Mouse (Mus musculus): ENCODE measurements around the gene Ppt2. TPM values are rescaled to one million over a fixed set of nuclear protein-coding genes. Genes with fewer than 3 reads are reported as not detected.
A peak's percentile ranks its signal among the peaks of the same experiment; 100 is the strongest.

Gene Ppt2
- polyA plus RNA-seq, 1 experiment = 118 TPM

DNA sequence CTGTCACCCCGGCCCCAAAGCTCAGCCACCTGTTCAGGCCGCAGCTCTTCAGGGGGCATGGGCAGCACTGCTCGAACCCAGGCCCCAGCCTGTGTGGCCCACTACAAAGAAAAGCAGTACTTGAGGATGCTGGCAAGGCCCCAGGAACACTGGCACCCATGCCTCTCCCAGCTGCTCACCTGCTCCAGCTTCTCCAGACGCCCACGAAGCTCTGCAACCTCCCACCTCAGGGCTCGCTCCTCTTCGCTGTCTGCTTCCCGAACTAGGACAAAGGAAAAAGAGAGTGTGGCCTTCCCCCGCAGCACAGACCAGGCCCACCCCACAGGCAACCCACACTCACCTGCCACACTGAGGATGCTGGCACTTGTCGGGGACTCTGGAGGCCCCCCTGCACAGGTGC lies 14.5 kb downstream of the Ppt2 start:
- no peak for TF ChIP-seq POLR2A (IDR thresholded peaks at IDR 0.05; ENCODE audit: borderline replicate concordance, low read depth, low read length)
- TF ChIP-seq CTCF (IDR thresholded peaks at IDR 0.05; ENCODE audit: low read depth, low read length) = no peak
- H3K4me1 ChIP-seq (ENCODE audit: control insufficient read depth, insufficient read depth, low read length) = no peaks in the 10 kb centered on the region
- H3K27ac ChIP-seq (ENCODE audit: insufficient read depth, low read depth, low read length) = no peak overlapping the region

GRCm38 (mm10) chr17:34613054-34613645 lies 15.2 kb downstream of the Ppt2 start:
- Histone ChIP-seq H3K4me3 (ENCODE audit: insufficient read depth, low read length) (no peak overlapping the region), H3K27ac (ENCODE audit: insufficient read depth, low read depth, low read length) (no peak overlapping the region), H3K4me1 (ENCODE audit: control insufficient read depth, insufficient read depth, low read length) (no peaks in the 10 kb centered on the region)
- TF ChIP-seq POLR2A (IDR thresholded peaks at IDR 0.05; ENCODE audit: borderline replicate concordance, low read depth, low read length) (no peak), CTCF (IDR thresholded peaks at IDR 0.05; ENCODE audit: low read depth, low read length) (no peak)

More for the DNA sequence above, 14.5 kb downstream of the Ppt2 start:
- H3K4me3 ChIP-seq (ENCODE audit: insufficient read depth, low read length) = no peak overlapping the region

- H3K27ac ChIP-seq (ENCODE audit: insufficient read depth, low read depth, low read length) = no peak overlapping the region
- H3K4me1 ChIP-seq (ENCODE audit: control insufficient read depth, insufficient read depth, low read length) = peaks cover 4% of the 10 kb centered on the region
- no peak for TF ChIP-seq POLR2A (IDR thresholded peaks at IDR 0.05; ENCODE audit: borderline replicate concordance, low read depth, low read length)
- no peak for TF ChIP-seq CTCF (IDR thresholded peaks at IDR 0.05; ENCODE audit: low read depth, low read length)
- H3K4me3 ChIP-seq (ENCODE audit: insufficient read depth, low read length) = no peak overlapping the region
Measured at GRCm38 (mm10) chr17:34611050-34611449, 17.3 kb downstream of the Ppt2 start.

GRCm38 (mm10) chr17:34607997-34608396 lies 20.3 kb downstream of the Ppt2 start:
- Histone ChIP-seq H3K4me1 (ENCODE audit: control insufficient read depth, insufficient read depth, low read length) (peaks cover 7% of the 10 kb centered on the region), H3K4me3 (ENCODE audit: insufficient read depth, low read length) (no peak overlapping the region), H3K27ac (ENCODE audit: insufficient read depth, low read depth, low read length) (no peak overlapping the region)
- TF ChIP-seq CTCF (IDR thresholded peaks at IDR 0.05; ENCODE audit: low read depth, low read length) (no peak), POLR2A (IDR thresholded peaks at IDR 0.05; ENCODE audit: borderline replicate concordance, low read depth, low read length) (no peak)

GRCm38 (mm10) chr17:34606186-34607039 lies 21.9 kb downstream of the Ppt2 start:
- Histone ChIP-seq H3K4me1 (ENCODE audit: control insufficient read depth, insufficient read depth, low read length) (peaks cover 9% of the 10 kb centered on the region), H3K4me3 (ENCODE audit: insufficient read depth, low read length) (peak overlapping the region; percentile 81), H3K27ac (ENCODE audit: insufficient read depth, low read depth, low read length) (peak overlapping the region; percentile 44; the same call in 1 of the 2 replicates)
- no peak for TF ChIP-seq POLR2A (IDR thresholded peaks at IDR 0.05; ENCODE audit: borderline replicate concordance, low read depth, low read length)
- TF ChIP-seq CTCF (IDR thresholded peaks at IDR 0.05; ENCODE audit: low read depth, low read length) = no peak

GRCm38 (mm10) chr17:34605609-34606008 lies 22.7 kb downstream of the Ppt2 start:
- TF ChIP-seq POLR2A (IDR thresholded peaks at IDR 0.05; ENCODE audit: borderline replicate concordance, low read depth, low read length) = 0 out of 2 replicates have a peak, but pooled peaks have one; percentile 4
- no peak for TF ChIP-seq CTCF (IDR thresholded peaks at IDR 0.05; ENCODE audit: low read depth, low read length)
- Histone ChIP-seq H3K27ac (ENCODE audit: insufficient read depth, low read depth, low read length) (peak overlapping the region; percentile 44), H3K4me1 (ENCODE audit: control insufficient read depth, insufficient read depth, low read length) (peaks cover 9% of the 10 kb centered on the region), H3K4me3 (ENCODE audit: insufficient read depth, low read length) (peak overlapping the region; percentile 81)

- H3K27ac ChIP-seq (ENCODE audit: insufficient read depth, low read depth, low read length) = peak overlapping the region; percentile 37
- TF ChIP-seq CTCF (IDR thresholded peaks at IDR 0.05; ENCODE audit: low read depth, low read length) = no peak
- TF ChIP-seq POLR2A (IDR thresholded peaks at IDR 0.05; ENCODE audit: borderline replicate concordance, low read depth, low read length) = no peak
- peak overlapping the region; percentile 81 for H3K4me3 ChIP-seq (ENCODE audit: insufficient read depth, low read length)
- H3K4me1 ChIP-seq (ENCODE audit: control insufficient read depth, insufficient read depth, low read length) = peaks cover 9% of the 10 kb centered on the region
Measured at GRCm38 (mm10) chr17:34604511-34605237, 23.6 kb downstream of the Ppt2 start.

GRCm38 (mm10) chr17:34604061-34604508 lies 24.2 kb downstream of the Ppt2 start, which contains the start of gene Agpat1:
Gene Agpat1, plus strand, starts transcription at chr17:34604262.
- Histone ChIP-seq H3K4me3 (ENCODE audit: insufficient read depth, low read length) (peak within 1 kb of the TSS; percentile 81), H3K4me1 (ENCODE audit: control insufficient read depth, insufficient read depth, low read length) (peaks cover 9% of the 10 kb centered on the region), H3K27ac (ENCODE audit: insufficient read depth, low read depth, low read length) (peak within 1 kb of the TSS; percentile 66)
- no peak; the same call in 1 of the 2 replicates for TF ChIP-seq POLR2A (IDR thresholded peaks at IDR 0.05; ENCODE audit: borderline replicate concordance, low read depth, low read length)

DNA sequence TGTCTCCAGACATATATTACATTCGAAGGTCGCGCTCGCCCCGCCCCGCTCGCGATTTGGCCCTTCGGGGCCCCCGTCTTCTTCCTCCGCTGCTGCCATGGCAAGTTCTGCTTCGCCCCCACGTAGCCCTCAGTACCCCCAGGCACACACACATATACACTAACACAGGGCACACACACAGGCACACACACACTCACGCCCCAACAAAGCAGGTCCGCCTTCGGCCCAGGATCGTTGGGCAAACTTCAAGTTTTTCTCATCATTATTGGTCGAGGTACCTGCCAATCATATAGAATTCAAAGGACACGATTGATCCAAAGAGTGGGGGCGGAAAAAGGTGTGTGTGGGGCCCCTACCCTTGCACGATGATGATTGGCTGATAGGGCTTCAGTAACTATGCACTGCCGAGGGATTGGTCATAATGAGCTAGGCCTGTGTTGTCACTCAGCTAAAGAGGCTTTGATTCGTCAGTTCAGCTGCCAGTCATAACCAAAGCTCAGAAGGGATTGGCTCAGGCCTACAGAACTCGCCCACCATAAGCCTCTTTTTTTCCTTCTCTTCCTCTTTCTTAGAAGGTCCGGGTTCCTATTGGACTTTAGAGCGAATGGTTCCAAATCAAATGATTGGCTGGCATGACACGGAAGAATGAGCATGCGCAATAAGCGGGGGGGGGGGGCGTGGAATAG lies 24.8 kb downstream of the Ppt2 start, which contains the start of gene Rnf5:
Rnf5 (minus strand) TSS at position 316 of the 686 bp plus-strand sequence.
- peak within 1 kb of the TSS; percentile 66 for H3K27ac ChIP-seq (ENCODE audit: insufficient read depth, low read depth, low read length)
- TF ChIP-seq CTCF (IDR thresholded peaks at IDR 0.05; ENCODE audit: low read depth, low read length) = no peak
- TF ChIP-seq POLR2A (IDR thresholded peaks at IDR 0.05; ENCODE audit: borderline replicate concordance, low read depth, low read length) = no peak
- H3K4me3 ChIP-seq (ENCODE audit: insufficient read depth, low read length) = peak within 1 kb of the TSS; percentile 81
- peaks cover 9% of the 10 kb centered on the region for H3K4me1 ChIP-seq (ENCODE audit: control insufficient read depth, insufficient read depth, low read length)

Data from bone marrow macrophage, adult 2 months (primary cell).